Mouse (Mus musculus) cerebellum, adult 18-20 months (tissue): Measurements from ENCODE around the gene 1110032A03Rik.

Experiments used
- DNase-seq, 2 experiments: peaks; one replicate each; pipeline ENCODE4 v3.0.0; 2021

1110032A03Rik gene

GRCm38 (mm10) chr9:50729600-50729999 is 45.7 kb downstream of the 1110032A03Rik start:
- DNase-seq = no peak

DNA sequence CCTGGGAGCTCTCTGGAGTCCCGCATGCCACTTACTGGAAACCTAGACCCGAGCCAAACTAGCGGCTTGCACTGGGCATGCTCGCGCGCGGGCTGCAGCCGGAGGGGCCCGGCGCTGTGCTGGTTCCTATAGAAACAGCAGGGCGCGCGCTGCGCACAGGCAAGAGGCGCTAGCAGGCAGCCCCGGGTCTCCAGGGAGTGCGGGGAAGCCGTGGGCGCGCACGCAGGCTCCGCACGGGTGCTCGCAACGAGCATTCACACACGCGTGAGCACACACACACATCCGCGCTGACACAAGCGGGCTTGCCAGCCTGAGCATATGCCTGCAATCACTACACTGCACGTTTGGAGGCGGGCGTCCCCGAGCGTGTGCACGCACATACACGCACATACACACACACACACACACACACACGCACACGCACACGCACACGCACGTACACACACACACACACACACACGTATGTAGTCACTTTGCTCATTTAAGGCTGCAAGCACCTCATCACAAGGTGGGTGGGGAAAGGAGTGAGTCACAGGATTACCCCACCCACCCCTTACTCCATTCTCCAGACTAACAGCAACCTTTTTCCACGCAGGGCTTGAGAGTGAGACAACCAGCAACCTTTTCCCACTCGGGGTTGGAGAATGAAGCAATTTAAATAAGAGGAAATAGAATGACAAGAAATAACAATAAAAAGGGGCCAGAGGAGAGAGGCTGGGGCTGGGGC is 47.2 kb downstream of the 1110032A03Rik start:
- DNase-seq = peak; percentile 77 to 84

GRCm38 (mm10) chr9:50727171-50727924 is 48.0 kb downstream of the 1110032A03Rik start:
- peak; percentile 69 to 71 for DNase-seq

- DNase-seq = peak; percentile 55 to 58
Observed at GRCm38 (mm10) chr9:50725921-50726590, 49.3 kb downstream of the 1110032A03Rik start.

GRCm38 (mm10) chr9:50724661-50725330 is 50.5 kb downstream of the 1110032A03Rik start:
- peak in 1 of 2 experiments; percentile 39 for DNase-seq

DNA sequence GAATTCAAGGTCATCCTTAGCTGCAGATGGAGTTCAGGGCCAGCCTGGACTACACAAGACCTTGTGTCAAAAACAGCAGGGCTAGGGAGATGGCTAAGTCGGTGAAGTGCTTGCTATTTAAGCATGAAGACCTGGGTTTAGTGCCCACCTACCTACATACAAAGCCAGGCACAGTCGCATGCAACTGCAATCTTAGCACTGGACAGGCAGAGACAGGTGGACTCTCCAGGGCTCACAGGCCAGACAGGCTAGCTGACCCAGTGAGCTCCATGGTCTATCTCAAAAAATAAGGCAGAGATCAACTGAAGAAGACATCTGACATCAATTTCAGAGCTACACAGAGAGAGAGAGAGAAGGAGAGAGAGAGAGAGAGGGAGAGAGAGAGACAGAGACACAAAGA is 51.2 kb downstream of the 1110032A03Rik start:
- peak in 1 of 2 experiments; percentile 40 for DNase-seq

DNA sequence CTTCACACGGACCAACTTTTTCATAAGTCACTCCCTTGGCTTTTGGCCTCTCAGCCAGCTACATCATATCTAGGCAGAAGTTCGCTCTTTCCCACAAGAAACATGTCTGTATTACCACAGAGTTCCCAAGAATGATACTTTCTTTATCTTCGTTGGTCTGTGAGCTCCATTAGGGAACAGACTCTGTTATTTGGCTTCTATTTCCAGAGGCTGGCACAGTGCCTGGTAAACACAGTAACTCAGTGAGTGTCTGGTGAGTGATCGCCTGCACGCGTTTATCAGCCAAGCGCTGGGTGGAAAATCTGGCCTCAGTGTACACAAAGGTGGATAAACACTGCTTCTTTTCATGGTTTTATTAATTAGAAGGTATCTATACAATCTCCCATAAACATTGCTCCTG is 51.9 kb downstream of the 1110032A03Rik start:
- peak; percentile 90 to 93 for DNase-seq

- peak; percentile 61 to 62 for DNase-seq
Observed at GRCm38 (mm10) chr9:50722451-50722911, 52.8 kb downstream of the 1110032A03Rik start.

DNA sequence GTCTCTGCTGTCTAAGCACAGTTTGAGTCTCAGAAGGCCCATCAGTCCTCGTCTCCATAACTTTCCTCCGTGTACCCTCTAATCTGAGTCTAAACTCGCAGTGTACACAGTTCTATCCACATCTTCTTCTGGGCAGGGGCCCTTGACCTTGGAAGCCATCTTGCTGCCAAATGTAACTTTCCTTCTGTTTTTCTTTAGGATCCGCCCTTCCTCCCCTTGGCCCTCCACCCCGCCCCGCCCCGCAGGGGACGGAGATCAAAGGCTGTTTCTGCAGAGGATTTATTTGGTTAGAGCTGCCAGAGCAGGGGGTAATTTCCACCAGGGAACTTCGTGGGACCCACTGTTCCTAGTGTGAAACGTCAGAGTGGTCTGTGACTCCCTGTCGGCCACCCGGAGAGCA is 54.3 kb downstream of the 1110032A03Rik start:
- no peak for DNase-seq

- DNase-seq = no peak
Observed at GRCm38 (mm10) chr9:50718878-50719277, 56.4 kb downstream of the 1110032A03Rik start.

- no peak for DNase-seq
Observed at GRCm38 (mm10) chr9:50714188-50714587, 61.1 kb downstream of the 1110032A03Rik start.
